In genomic region chr11:52105503-52105902, GRCm38 (mm10) we compare ENCODE assay signal across 31 mouse cellular contexts. TPM values are rescaled to one million over a fixed set of nuclear protein-coding genes. Genes with fewer than 3 reads are reported as not detected.
DNase-seq lines count a peak whose midpoint lies in the region; ATAC-seq and TF ChIP-seq lines count a peak whose summit lies in the region.
"Had no signal": no experiment of that assay in that cellular context is flagged by ENCODE, and none has a peak within 500 bp of the region (broad histone marks: within the 10 kb centered on the region; RNA-seq: fewer than 3 reads in every experiment).

No protein-coding gene starts in this region.

- no peaks in the 10 kb centered on the region for H3K36me3 ChIP-seq in heart, embryonic 12.5 days
- H3K36me3 ChIP-seq in heart, embryonic 15.5 days = no peaks in the 10 kb centered on the region
- peaks cover 15% of the 10 kb centered on the region for H3K36me3 ChIP-seq in liver, embryonic 12.5 days
- no peaks in the 10 kb centered on the region for H3K36me3 ChIP-seq in liver, embryonic 11.5 days (ENCODE audit: control insufficient read depth, insufficient read depth, low read length)

- TF ChIP-seq CTCF in gastrocnemius, adult 2 months (IDR thresholded peaks at IDR 0.05) = no peak

- ATAC-seq in heart, embryonic 12.5 days (ENCODE audit: insufficient number of reproducible peaks, low FRiP score) = no peak
- ATAC-seq in heart, embryonic 15.5 days (replicated peaks; ENCODE audit: insufficient number of reproducible peaks, insufficient read depth, low FRiP score, low read depth) = peak; percentile 67; the same call in 1 of the 2 replicates
- no peak for ATAC-seq in liver, embryonic 12.5 days
- no peak for ATAC-seq in liver, embryonic 11.5 days (replicated peaks; ENCODE audit: low FRiP score)
- ATAC-seq: activated CD4-positive, CD25-positive, alpha-beta regulatory T cell, adult 4 months; forebrain, embryonic 13.5 days; forebrain, embryonic 16.5 days; hindbrain, postnatal 0 days; inflammation-experienced regulatory T-cells, adult 6 months; intestine, embryonic 16.5 days had no signal

- H3K4me2 ChIP-seq in heart, embryonic 12.5 days = peak overlapping the region; percentile 30
- H3K4me2 ChIP-seq in heart, embryonic 15.5 days = 0 out of 2 replicates have a peak overlapping the region, but pooled peaks have one; percentile 25
- H3K4me2 ChIP-seq in liver, embryonic 12.5 days = no peak overlapping the region
- no peak overlapping the region for H3K4me2 ChIP-seq in liver, embryonic 11.5 days
- H3K4me2 ChIP-seq: forebrain, embryonic 13.5 days; hindbrain, embryonic 14.5 days had no signal

- H3K27ac ChIP-seq in gastrocnemius, adult 2 months = peak overlapping the region; percentile 9
- peak overlapping the region; percentile 31; the same call in 1 of the 2 replicates for H3K27ac ChIP-seq in heart, embryonic 12.5 days (ENCODE audit: poor library complexity, severe bottlenecking)
- peak overlapping the region; percentile 61 for H3K27ac ChIP-seq in heart, embryonic 15.5 days
- H3K27ac ChIP-seq in liver, embryonic 12.5 days = 0 out of 2 replicates have a peak overlapping the region, but pooled peaks have one; percentile 20
- H3K27ac ChIP-seq in liver, embryonic 11.5 days (ENCODE audit: low read depth, low read length) = no peak overlapping the region
- H3K27ac ChIP-seq: forebrain, embryonic 10.5 days; forebrain, embryonic 13.5 days; hindbrain, embryonic 14.5 days; hindbrain, postnatal 0 days had no signal

- peaks cover 56% of the 10 kb centered on the region for H3K4me1 ChIP-seq in heart, embryonic 12.5 days (replicated peaks)
- peaks cover 49% of the 10 kb centered on the region for H3K4me1 ChIP-seq in heart, embryonic 15.5 days (replicated peaks)
- peaks cover 84% of the 10 kb centered on the region for H3K4me1 ChIP-seq in liver, embryonic 12.5 days
- H3K4me1 ChIP-seq in liver, embryonic 11.5 days (replicated peaks; ENCODE audit: control insufficient read depth, insufficient read depth, low read length) = peaks cover 21% of the 10 kb centered on the region

- intact Hi-C loops in gastrocnemius, adult 2 months (cut with DNase I) = loop anchor here (10.0 kb wide), 1 partner anchor 291 kb away; no protein-coding TSS in a partner anchor

- no peak overlapping the region for H3K9ac ChIP-seq in heart, embryonic 12.5 days
- no peak overlapping the region for H3K9ac ChIP-seq in heart, embryonic 15.5 days
- H3K9ac ChIP-seq in liver, embryonic 12.5 days = no peak overlapping the region
- H3K9ac ChIP-seq in liver, embryonic 11.5 days (ENCODE audit: low read depth, low read length) = no peak overlapping the region
- H3K9ac ChIP-seq: forebrain, embryonic 13.5 days; hindbrain, embryonic 14.5 days had no signal

- H3K27me3 ChIP-seq in heart, embryonic 12.5 days (replicated peaks) = no peaks in the 10 kb centered on the region
- H3K27me3 ChIP-seq in heart, embryonic 15.5 days = no peaks in the 10 kb centered on the region
- H3K27me3 ChIP-seq in liver, embryonic 12.5 days (replicated peaks) = no peaks in the 10 kb centered on the region
- H3K27me3 ChIP-seq in liver, embryonic 11.5 days (replicated peaks; ENCODE audit: control insufficient read depth, insufficient read depth, low read length) = no peaks in the 10 kb centered on the region
- H3K27me3 ChIP-seq: forebrain, embryonic 13.5 days had no signal

- DNase-seq in gastrocnemius, adult 2 months = no peak
- DNase-seq in gastrocnemius, adult 8-10 months (ENCODE audit: low spot score in 2 of 2) = no peak
- no peak for DNase-seq in heart, adult 9 months (ENCODE audit: low spot score in 2 of 2)
- no peak for DNase-seq in heart, adult 8-10 months (ENCODE audit: low spot score)
- DNase-seq in liver, embryonic 11.5 days (ENCODE audit: low spot score) = no peak
- DNase-seq: adrenal gland, postnatal 10 days; adrenal gland, postnatal 36 days; cerebellum, adult 18-20 months; cerebellum, adult 9-10 months; cerebellum, postnatal 14 days; gastrocnemius, postnatal 25 days; heart, postnatal 10 days; kidney, adult 18-20 months had no signal

- no peak overlapping the region for H3K4me3 ChIP-seq in gastrocnemius, adult 2 months
- no peak overlapping the region for H3K4me3 ChIP-seq in heart, embryonic 12.5 days
- no peak overlapping the region for H3K4me3 ChIP-seq in heart, embryonic 15.5 days
- no peak overlapping the region for H3K4me3 ChIP-seq in liver, embryonic 12.5 days
- H3K4me3 ChIP-seq in liver, embryonic 11.5 days (ENCODE audit: low read depth, low read length) = no peak overlapping the region
- H3K4me3 ChIP-seq: forebrain, embryonic 10.5 days; forebrain, embryonic 13.5 days had no signal

- H3K9me3 ChIP-seq in heart, embryonic 12.5 days (replicated peaks) = no peaks in the 10 kb centered on the region
- H3K9me3 ChIP-seq in heart, embryonic 15.5 days (replicated peaks) = no peaks in the 10 kb centered on the region
- no peaks in the 10 kb centered on the region for H3K9me3 ChIP-seq in liver, embryonic 12.5 days (replicated peaks)
- H3K9me3 ChIP-seq in liver, embryonic 11.5 days (ENCODE audit: control insufficient read depth, low read length) = no peaks in the 10 kb centered on the region
- H3K9me3 ChIP-seq: forebrain, embryonic 10.5 days; forebrain, embryonic 13.5 days had no signal

RNA-seq across cellular contexts. Expression of gene Ppp2ca, which starts 7.0 kb away (rescaled TPM):
- 10 to 100 TPM; 43.2 to 54.0 TPM for total RNA-seq in gastrocnemius, adult 2 months (2021)
- total RNA-seq in gastrocnemius, adult 8-10 months (2022) = 10 to 100 TPM; 38.1 to 44.0 (median 41.0) TPM
- polyA plus RNA-seq in heart, embryonic 12.5 days (2016; fragmentation: Nextera tagmentation; extraction: Ambion mirVana) = 80.9 and 82.0 TPM in 2 replicates
- polyA plus RNA-seq in heart, embryonic 15.5 days (2015; fragmentation: Nextera tagmentation; extraction: Ambion mirVana) = 62.0 and 67.0 TPM in 2 replicates
- total RNA-seq in heart, adult 8-10 months (2022) = 10 to 100 TPM; 53.3 to 55.1 (median 54.5) TPM
- 59.1 and 60.2 TPM in 2 replicates for polyA plus RNA-seq in liver, embryonic 12.5 days (2016; fragmentation: Nextera tagmentation; extraction: Ambion mirVana)
- 69.4 and 76.3 TPM in 2 replicates for polyA plus RNA-seq in liver, embryonic 11.5 days (2014; fragmentation: Nextera tagmentation; extraction: Ambion mirVana)

RNA-seq across cellular contexts. Expression of gene Olfr1373, which starts 39.8 kb away (rescaled TPM):
- total RNA-seq in gastrocnemius, adult 2 months (2021) = not detected
- total RNA-seq in gastrocnemius, adult 8-10 months (2022) = not detected
- not detected in 2 replicates for polyA plus RNA-seq in heart, embryonic 12.5 days (2016; fragmentation: Nextera tagmentation; extraction: Ambion mirVana)
- not detected in 2 replicates for polyA plus RNA-seq in heart, embryonic 15.5 days (2015; fragmentation: Nextera tagmentation; extraction: Ambion mirVana)
- total RNA-seq in heart, adult 8-10 months (2022) = not detected
- polyA plus RNA-seq in liver, embryonic 12.5 days (2016; fragmentation: Nextera tagmentation; extraction: Ambion mirVana) = not detected in 2 replicates
- polyA plus RNA-seq in liver, embryonic 11.5 days (2014; fragmentation: Nextera tagmentation; extraction: Ambion mirVana) = not detected in 2 replicates
- total RNA-seq: adrenal gland, adult 18-20 months; adrenal gland, postnatal 10 days; adrenal gland, postnatal 36 days; ES-E14; gastrocnemius, adult 18-20 months; gastrocnemius, postnatal 25 days; heart, postnatal 10 days; hindbrain, postnatal 0 days had no signal
- polyA plus RNA-seq: activated CD4-positive, CD25-positive, alpha-beta regulatory T cell, adult 4 months; embryonic facial prominence, embryonic 11.5 days; embryonic facial prominence, embryonic 14.5 days; forebrain, embryonic 10.5 days; forebrain, embryonic 13.5 days; forebrain, embryonic 16.5 days; gonadal fat pad, adult 2 months; hindbrain, embryonic 11.5 days; hindbrain, embryonic 14.5 days; hindbrain, postnatal 0 days; inflammation-experienced regulatory T-cells, adult 6 months; intestine, embryonic 16.5 days had no signal

Comparison
In these comparisons a context has a peak if more than half of its experiments do, and no peak if none do; other contexts are left out.
1. H3K4me2 ChIP-seq: peak in heart, embryonic 12.5 days (single experiment) and heart, embryonic 15.5 days (single experiment); none in liver, embryonic 12.5 days (single experiment) and liver, embryonic 11.5 days (single experiment).